In genomic region chr5:131814503-131815003, GRCm38 (mm10) we compare ENCODE assay signal across 8 mouse cellular contexts.
DNase-seq lines count a peak whose midpoint lies in the region; ATAC-seq and TF ChIP-seq lines count a peak whose summit lies in the region.

No protein-coding gene starts in this region.

- H3K9me3 ChIP-seq in MEL (replicated peaks; ENCODE audit: insufficient read depth, low read length) = no peaks in the 10 kb centered on the region

- WGBS in small intestine, adult 2 months = 12% methylated on average over 9 of the region's 9 CpGs

- no peaks in the 10 kb centered on the region for H3K27me3 ChIP-seq in MEL (ENCODE audit: control insufficient read depth in 1 of 2, insufficient read depth in 2 of 2, low read length in 2 of 2)
- H3K27me3 ChIP-seq in small intestine, adult 2 months (ENCODE audit: control insufficient read depth, insufficient read depth, low read length) = no peaks in the 10 kb centered on the region

- H3K27ac ChIP-seq in MEL (ENCODE audit: control insufficient read depth, low read depth, low read length) = peak overlapping the region; percentile 89
- H3K27ac ChIP-seq in small intestine, adult 2 months (ENCODE audit: insufficient read depth, low read depth, low read length) = peak overlapping the region; percentile 79

- peak overlapping the region; percentile 30; the same call in 1 of the 2 replicates for H3K9ac ChIP-seq in MEL (ENCODE audit: control insufficient read depth, low read depth, low read length, poor library complexity, severe bottlenecking)

- no peak for ATAC-seq in CD4-positive, CD25-positive, alpha-beta regulatory T cell, adult 4 months

- no peak for TF ChIP-seq POLR2A in MEL (IDR thresholded peaks at IDR 0.05; ENCODE audit: control insufficient read depth in 1 of 2, insufficient read depth in 1 of 2, low read depth in 1 of 2, low read length in 2 of 2, poor library complexity in 1 of 2)
- no peak for TF ChIP-seq POLR2A in small intestine, adult 2 months (IDR thresholded peaks at IDR 0.05; ENCODE audit: low read depth, low read length)

- H3K36me3 ChIP-seq in MEL (ENCODE audit: control insufficient read depth in 1 of 2, insufficient read depth in 2 of 2, low read length in 2 of 2) = peaks cover 0 to 5% of the 10 kb centered on the region in 2 experiments; a peak in 2 of 4 replicates
- no peaks in the 10 kb centered on the region for H3K36me3 ChIP-seq in small intestine, adult 2 months (ENCODE audit: control insufficient read depth, insufficient read depth, low read length)

- H3K4me1 ChIP-seq in MEL (ENCODE audit: control insufficient read depth in 1 of 2, insufficient read depth in 2 of 2, low read length in 2 of 2) = peaks cover 7 to 20% of the 10 kb centered on the region in 2 experiments; a peak in 3 of 4 replicates
- H3K4me1 ChIP-seq in small intestine, adult 2 months (ENCODE audit: control insufficient read depth, insufficient read depth, insufficient read length, low read length) = peaks cover 9% of the 10 kb centered on the region; the same call in 1 of the 2 replicates

- TF ChIP-seq RAD21 in MEL (IDR thresholded peaks at IDR 0.05; ENCODE audit: low read depth, low read length) = no peak

- peak; percentile 59 for DNase-seq in 3134 (ENCODE audit: extremely low read depth, insufficient read length, low spot score)
- peak; percentile 74 for DNase-seq in MEL (ENCODE audit: low read depth, low spot score)
- peak; percentile 21 for DNase-seq in gastrocnemius, postnatal 10 days
- DNase-seq in layer of hippocampus, adult 9-11 months = peak; percentile 65
- no peak for DNase-seq in frontal cortex, postnatal 10 days (ENCODE audit: low spot score in 2 of 2)
- no peak for DNase-seq in cerebellum, adult 18-20 months

- no peak for TF ChIP-seq CTCF in MEL (IDR thresholded peaks at IDR 0.05 in 2 of 3, conservative IDR thresholded peaks at IDR 0.05 in 1 of 3; ENCODE audit: control insufficient read depth in 1 of 3, insufficient read depth in 1 of 3, low read depth in 2 of 3, low read length in 3 of 3, poor library complexity in 1 of 3, severe bottlenecking in 1 of 3)
- TF ChIP-seq CTCF in small intestine, adult 2 months (IDR thresholded peaks at IDR 0.05; ENCODE audit: extremely low read depth, insufficient read length, insufficient replicate concordance, low read depth, low read length) = no peak

- peak in 1 of 2 experiments; percentile 27; a peak in 1 of 4 replicates for TF ChIP-seq EP300 in MEL (IDR thresholded peaks at IDR 0.05; ENCODE audit: low read depth in 1 of 2, low read length in 2 of 2)

- peak overlapping the region in 1 of 2 experiments; percentile 38; a peak in 2 of 4 replicates for H3K4me3 ChIP-seq in MEL (ENCODE audit: control insufficient read depth in 1 of 2, insufficient read depth in 1 of 2, low read depth in 2 of 2, low read length in 2 of 2)
- H3K4me3 ChIP-seq in small intestine, adult 2 months (ENCODE audit: low read depth, low read length) = no peak overlapping the region

- no peaks in the 10 kb centered on the region for H3K79me2 ChIP-seq in MEL (ENCODE audit: control insufficient read depth, insufficient read depth, low read length, poor library complexity)

TF ChIP-seq in MEL, 35 proteins besides CTCF, POLR2A, EP300 and RAD21:
- TF ChIP-seq GABPA (IDR thresholded peaks at IDR 0.05; ENCODE audit: low read depth, low read length) = no peak
- peak; percentile 27 for TF ChIP-seq ETS1 (IDR thresholded peaks at IDR 0.05; ENCODE audit: low read depth, low read length)
- no peak for TF ChIP-seq TBP (IDR thresholded peaks at IDR 0.05; ENCODE audit: low read depth, low read length)
- peak; percentile 70 for TF ChIP-seq SIN3A (IDR thresholded peaks at IDR 0.05; ENCODE audit: low read length)
- TF ChIP-seq GATA1 (IDR thresholded peaks at IDR 0.05; ENCODE audit: low read depth, low read length) = no peak
- TF ChIP-seq RCOR1 (IDR thresholded peaks at IDR 0.05; ENCODE audit: low read depth, low read length) = no peak
- peak; percentile 84 for TF ChIP-seq ZNF384 (IDR thresholded peaks at IDR 0.05; ENCODE audit: low read depth, low read length)
- TF ChIP-seq ZKSCAN1 (IDR thresholded peaks at IDR 0.05; ENCODE audit: low read depth, low read length) = no peak
- no peak for TF ChIP-seq USF2 (IDR thresholded peaks at IDR 0.05; ENCODE audit: borderline replicate concordance in 1 of 2, insufficient read depth in 1 of 2, low read depth in 1 of 2, low read length in 2 of 2)
TF ChIP-seq in MEL: peak in this region for 3.

Comparison
In these comparisons a context has a peak if more than half of its experiments do, and no peak if none do; other contexts are left out.
1. DNase-seq: peak in 3134 (single experiment), MEL (single experiment), gastrocnemius, postnatal 10 days (single experiment) and layer of hippocampus, adult 9-11 months (single experiment); none in frontal cortex, postnatal 10 days (0 of 2) and cerebellum, adult 18-20 months (0 of 2).